Mouse (Mus musculus): ENCODE data around the gene Olfr484.
"Not testable (repeated sequence)": the region's sequence is repeated elsewhere in the genome, so short reads cannot be mapped to it uniquely, and the experiment has no call there.

Olfr484 gene

DNA sequence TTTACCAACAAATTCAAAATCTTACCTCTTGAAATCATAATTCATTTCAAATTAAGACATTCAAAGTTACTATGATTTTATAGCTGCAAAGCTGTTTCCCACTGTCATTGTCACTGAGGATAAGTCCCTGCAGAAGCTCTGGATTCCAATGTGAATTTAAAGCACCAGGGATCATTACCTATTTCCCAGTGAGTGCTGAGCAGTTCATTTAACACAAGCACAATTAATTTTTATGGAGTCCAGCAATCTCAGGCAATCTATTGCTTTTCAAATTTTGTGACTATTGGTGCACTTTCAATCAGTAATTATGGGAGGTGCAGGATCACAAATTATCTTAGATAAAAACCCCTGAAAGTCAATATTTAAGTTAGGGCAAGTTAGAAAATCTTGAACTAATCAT, at the start of gene Olfr484:
Gene Olfr484, minus strand, starts transcription at position 101 of the 400 bp plus-strand sequence.
- DNase-seq (ENCODE audit: low read depth, low spot score) = no peak

DNA sequence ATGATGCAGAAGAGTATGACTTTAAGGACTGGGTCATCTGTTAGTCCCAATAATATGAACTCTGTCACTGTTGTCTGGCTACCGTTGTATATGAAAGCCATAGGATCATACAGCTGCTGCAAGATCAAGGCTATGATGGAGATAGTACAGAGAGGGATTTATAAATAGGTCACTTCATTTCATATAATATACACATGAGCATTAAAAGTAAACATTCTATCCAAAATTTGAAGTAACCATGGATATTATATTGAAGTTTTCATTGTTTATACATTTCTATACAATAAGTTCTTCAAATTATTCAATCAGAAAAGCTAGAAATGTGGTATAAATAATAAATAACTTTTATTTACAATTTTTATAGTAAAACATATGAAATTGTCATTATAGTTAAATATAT, 45.4 kb upstream of the Olfr484 start, which contains the start of gene Olfr486:
Gene Olfr486, minus strand, starts transcription at position 101 of the 400 bp plus-strand sequence.
- not testable (repeated sequence) for DNase-seq (ENCODE audit: low read depth, low spot score)

DNA sequence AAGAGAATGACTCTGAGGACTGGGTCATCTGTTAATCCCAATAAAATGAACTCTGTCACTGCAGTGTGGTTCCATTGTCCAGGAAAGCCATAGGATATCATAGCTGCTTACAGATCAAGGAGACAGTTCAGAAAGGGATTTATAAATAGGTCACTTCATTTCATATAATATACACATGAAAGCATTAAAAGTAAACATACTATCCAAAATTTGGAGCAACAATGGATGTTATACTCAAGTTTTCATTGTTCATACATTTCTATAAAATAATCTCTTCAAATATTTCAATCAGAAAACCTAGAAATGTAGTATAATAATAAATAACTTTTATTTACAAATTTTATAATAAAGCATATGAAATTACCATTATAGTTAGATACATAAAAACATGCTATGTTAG, 32.5 kb upstream of the Olfr484 start, which contains the start of gene Olfr485:
Gene Olfr485, minus strand, starts transcription at position 101 of the 400 bp plus-strand sequence.
- DNase-seq (ENCODE audit: low read depth, low spot score) = no peak

DNA sequence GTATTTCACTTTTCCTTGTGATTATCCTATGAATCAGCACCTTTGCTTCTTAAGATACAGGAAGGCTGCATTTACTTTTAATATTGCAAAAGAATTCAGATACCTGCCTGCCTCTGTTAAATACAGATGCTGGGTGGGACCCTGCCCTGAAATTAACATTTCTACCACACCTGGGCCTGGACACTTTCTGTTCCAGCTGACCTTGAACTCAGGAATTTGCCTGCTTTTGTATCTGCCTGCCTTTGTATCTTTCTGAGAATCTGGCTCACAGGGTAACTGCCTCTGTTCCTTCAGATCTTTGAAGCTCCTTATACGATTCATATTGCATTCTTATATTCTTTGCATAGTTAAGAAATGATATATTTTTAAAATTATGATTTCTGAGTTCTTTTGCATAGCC, 5.8 kb downstream of the Olfr484 start:
- no peak for DNase-seq (ENCODE audit: low read depth, low spot score)

DNA sequence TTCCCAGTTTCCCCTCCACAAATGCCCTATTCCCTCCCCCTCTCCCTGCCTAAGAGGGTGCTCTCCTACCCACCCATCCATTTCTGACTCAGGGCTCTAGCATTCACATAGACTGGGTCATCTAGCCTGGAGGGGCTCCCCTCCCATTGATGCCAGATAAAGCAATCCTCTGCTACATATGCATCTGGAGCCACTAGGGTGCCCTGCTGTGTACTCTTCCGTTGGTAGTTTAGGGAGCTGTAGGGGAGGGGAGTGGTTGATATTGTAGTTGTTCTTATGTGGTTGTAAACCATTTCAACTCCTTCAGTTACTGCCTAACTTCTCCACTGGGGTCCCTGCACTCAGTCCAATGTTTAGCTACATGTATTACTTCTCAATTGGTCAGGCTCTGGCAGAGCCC, 6.6 kb downstream of the Olfr484 start:
- DNase-seq (ENCODE audit: low read depth, low spot score) = no peak

DNA sequence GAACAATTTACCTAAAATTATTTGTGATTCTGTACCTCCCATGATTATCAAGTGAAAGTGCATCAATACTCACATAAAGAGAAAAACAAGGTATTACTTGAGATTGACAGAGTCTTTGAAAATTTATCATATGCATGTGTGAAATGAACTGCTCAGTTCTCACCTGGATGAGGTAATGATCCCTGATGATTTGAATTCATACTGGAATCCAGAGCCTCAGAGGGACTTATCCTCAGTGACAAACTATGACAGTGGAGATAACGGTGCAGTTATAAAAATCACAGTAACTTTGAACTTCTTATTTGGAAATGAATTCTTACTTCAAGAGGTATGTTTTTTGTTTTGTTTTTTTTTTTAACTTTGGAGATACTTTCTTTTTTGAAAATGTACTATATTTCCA, 26.7 kb downstream of the Olfr484 start, which contains the start of gene Olfr483:
Gene Olfr483, plus strand, starts transcription at position 301 of the 400 bp plus-strand sequence.
- no peak for DNase-seq (ENCODE audit: low read depth, low spot score)

- DNase-seq (ENCODE audit: low read depth, low spot score) = no peak
Measured at GRCm38 (mm10) chr7:108097486-108097885, 29.8 kb downstream of the Olfr484 start, which contains the start of gene Olfr482. Gene Olfr482, minus strand, starts transcription at chr7:108097586.

DNA sequence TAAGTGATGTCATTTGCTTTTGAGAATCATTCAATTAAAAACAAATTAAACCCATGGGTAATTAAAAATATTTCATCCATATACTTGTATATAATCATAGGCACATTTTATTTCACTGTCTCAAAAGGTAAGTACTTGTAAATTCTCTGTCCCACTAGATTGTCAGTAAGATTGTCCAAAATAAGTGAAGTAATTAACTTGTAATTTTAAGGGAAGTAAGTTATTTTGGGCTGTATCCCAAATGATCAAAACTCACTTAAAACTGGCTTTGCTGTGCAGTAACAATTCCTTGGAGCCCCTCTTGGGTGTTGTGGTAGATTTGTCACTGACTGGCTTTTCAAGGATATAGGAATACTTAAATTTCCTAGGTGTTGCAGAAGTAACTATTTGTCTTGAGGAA, 47.7 kb downstream of the Olfr484 start, which contains the start of gene Olfr481:
Gene Olfr481, plus strand, starts transcription at position 301 of the 400 bp plus-strand sequence.
- DNase-seq (ENCODE audit: low read depth, low spot score) = no peak

All from brain, adult 2 months (tissue).